In the genomic region with DNA sequence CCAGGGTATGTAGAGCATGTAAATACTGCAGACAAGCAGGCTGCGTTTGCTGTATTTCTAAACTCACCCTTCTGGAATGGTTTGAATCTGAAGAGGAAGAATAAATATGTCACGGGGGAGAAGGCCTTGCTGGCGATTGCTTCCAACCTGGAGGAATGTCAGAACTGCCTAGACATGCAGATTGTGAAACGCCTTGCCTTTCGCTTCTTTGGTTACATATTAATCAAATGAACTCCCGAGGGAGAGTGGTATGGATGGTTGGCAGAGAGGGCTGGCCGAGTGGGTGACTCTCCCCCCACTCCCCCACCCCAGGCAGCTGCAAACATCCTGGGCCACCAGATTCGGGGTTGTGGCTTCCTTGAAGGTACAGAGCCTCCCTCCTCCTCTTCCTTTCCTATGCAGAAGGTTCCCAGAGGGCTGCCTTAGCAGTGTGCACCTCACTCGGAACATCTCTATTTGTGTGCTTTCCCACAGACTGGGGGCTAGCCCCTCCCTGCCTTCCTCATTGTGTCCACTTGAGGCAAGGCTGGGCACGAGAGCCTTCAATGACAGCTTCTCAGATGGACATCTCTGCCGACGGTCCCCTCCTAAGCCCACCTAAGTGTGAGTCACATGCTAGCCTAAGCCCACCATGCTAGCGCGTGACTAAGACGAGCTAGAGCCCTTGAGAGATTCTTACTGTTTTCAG, we compare ENCODE assay signal across 11 mouse cellular contexts.
DNase-seq lines count a peak whose midpoint lies in the region; ATAC-seq and TF ChIP-seq lines count a peak whose summit lies in the region.
"Had no signal": no experiment of that assay in that cellular context is flagged by ENCODE, and none has a peak within 500 bp of the region (broad histone marks: within the 10 kb centered on the region; RNA-seq: fewer than 3 reads in every experiment).

No protein-coding gene starts in this region.

- TF ChIP-seq CTCF in intestine, postnatal 0 days (IDR thresholded peaks at IDR 0.05; ENCODE audit: low read depth), result no peak

- H3K9ac ChIP-seq in limb, embryonic 12.5 days (replicated peaks), result no peak overlapping the region
- no peak overlapping the region for H3K9ac ChIP-seq in intestine, postnatal 0 days (ENCODE audit: low read depth, low read length)
- H3K9ac ChIP-seq in liver, embryonic 12.5 days, result no peak overlapping the region
- H3K9ac ChIP-seq: heart, embryonic 13.5 days; limb, embryonic 13.5 days had no signal

- no peaks in the 10 kb centered on the region for H3K9me3 ChIP-seq in limb, embryonic 12.5 days
- no peaks in the 10 kb centered on the region for H3K9me3 ChIP-seq in limb, embryonic 10.5 days (replicated peaks)
- no peaks in the 10 kb centered on the region for H3K9me3 ChIP-seq in intestine, postnatal 0 days (ENCODE audit: control insufficient read depth)
- no peaks in the 10 kb centered on the region for H3K9me3 ChIP-seq in liver, embryonic 12.5 days (replicated peaks)
- H3K9me3 ChIP-seq: heart, embryonic 13.5 days; limb, embryonic 13.5 days had no signal

- no peak for DNase-seq in limb, embryonic 10.5 days (ENCODE audit: low spot score)
- DNase-seq in urinary bladder, adult 2 months (ENCODE audit: low spot score), result peak; percentile 31
- DNase-seq in cerebellum, adult 11 months, result no peak
- no peak for DNase-seq in right cerebral cortex, postnatal 25 days
- no peak for DNase-seq in layer of hippocampus, postnatal 25 days (ENCODE audit: extremely low spot score in 1 of 2, low spot score in 1 of 2)

- H3K4me3 ChIP-seq in limb, embryonic 12.5 days (replicated peaks), result no peak overlapping the region
- H3K4me3 ChIP-seq in limb, embryonic 10.5 days, result no peak overlapping the region
- H3K4me3 ChIP-seq in intestine, postnatal 0 days (ENCODE audit: low read depth, low read length), result no peak overlapping the region
- no peak overlapping the region for H3K4me3 ChIP-seq in liver, embryonic 12.5 days
- H3K4me3 ChIP-seq: heart, embryonic 13.5 days; limb, embryonic 13.5 days had no signal

- H3K27ac ChIP-seq in limb, embryonic 12.5 days, result peak overlapping the region; percentile 35; the same call in 1 of the 2 replicates
- no peak overlapping the region; the same call in 1 of the 2 replicates for H3K27ac ChIP-seq in limb, embryonic 10.5 days
- no peak overlapping the region for H3K27ac ChIP-seq in intestine, postnatal 0 days (ENCODE audit: low read depth, low read length)
- H3K27ac ChIP-seq in liver, embryonic 12.5 days, result no peak overlapping the region
- H3K27ac ChIP-seq: heart, embryonic 13.5 days; limb, embryonic 13.5 days had no signal

- ATAC-seq in limb, embryonic 12.5 days (ENCODE audit: insufficient number of reproducible peaks, insufficient read depth, low FRiP score, low TSS enrichment, low read depth), result no peak; the same call in 1 of the 2 replicates
- peak; percentile 78 for ATAC-seq in intestine, postnatal 0 days
- peak; percentile 24; the same call in 1 of the 2 replicates for ATAC-seq in liver, embryonic 12.5 days

- H3K4me1 ChIP-seq in limb, embryonic 12.5 days (replicated peaks), result peaks cover 7% of the 10 kb centered on the region; the same call in 1 of the 2 replicates
- peaks cover 6% of the 10 kb centered on the region for H3K4me1 ChIP-seq in limb, embryonic 10.5 days
- H3K4me1 ChIP-seq in intestine, postnatal 0 days (replicated peaks; ENCODE audit: control insufficient read depth, insufficient read depth, low read length), result 0 out of 2 replicates have a peak, but pooled peaks cover 7% of the 10 kb centered on the region
- H3K4me1 ChIP-seq in liver, embryonic 12.5 days, result no peaks in the 10 kb centered on the region

- H3K4me2 ChIP-seq in limb, embryonic 12.5 days, result no peak overlapping the region
- peak overlapping the region; percentile 49 for H3K4me2 ChIP-seq in intestine, postnatal 0 days (replicated peaks; ENCODE audit: low read depth)
- H3K4me2 ChIP-seq in liver, embryonic 12.5 days, result 0 out of 2 replicates have a peak overlapping the region, but pooled peaks have one; percentile 20
- H3K4me2 ChIP-seq: heart, embryonic 13.5 days; limb, embryonic 13.5 days had no signal

- WGBS in limb, embryonic 12.5 days, result 66% methylated on average over 15 of the region's 15 CpGs
- 75% methylated on average over 15 of the region's 15 CpGs for WGBS in limb, embryonic 10.5 days
- 30% methylated on average over 15 of the region's 15 CpGs for WGBS in intestine, postnatal 0 days
- 58% methylated on average over 15 of the region's 15 CpGs for WGBS in liver, embryonic 12.5 days (ENCODE audit: insufficient replicate concordance)

- no peaks in the 10 kb centered on the region for H3K27me3 ChIP-seq in limb, embryonic 12.5 days
- no peaks in the 10 kb centered on the region for H3K27me3 ChIP-seq in limb, embryonic 10.5 days (ENCODE audit: low read depth, poor library complexity, severe bottlenecking)
- no peaks in the 10 kb centered on the region for H3K27me3 ChIP-seq in intestine, postnatal 0 days (replicated peaks; ENCODE audit: control insufficient read depth, insufficient read depth, low read length)
- no peaks in the 10 kb centered on the region for H3K27me3 ChIP-seq in liver, embryonic 12.5 days (replicated peaks)
- H3K27me3 ChIP-seq: CH12.LX; heart, embryonic 13.5 days; limb, embryonic 13.5 days had no signal

- no peaks in the 10 kb centered on the region for H3K36me3 ChIP-seq in limb, embryonic 12.5 days
- H3K36me3 ChIP-seq in limb, embryonic 10.5 days, result no peaks in the 10 kb centered on the region
- H3K36me3 ChIP-seq in intestine, postnatal 0 days (ENCODE audit: control insufficient read depth, insufficient read depth), result no peaks in the 10 kb centered on the region
- H3K36me3 ChIP-seq in liver, embryonic 12.5 days, result no peaks in the 10 kb centered on the region
- H3K36me3 ChIP-seq: heart, embryonic 13.5 days; limb, embryonic 13.5 days had no signal
